Mouse (Mus musculus) gastrocnemius, adult 18-20 months (tissue): ENCODE results near the gene Zfp593. TPM values are rescaled to one million over a fixed set of nuclear protein-coding genes. Genes with fewer than 3 reads are reported as not detected.

ENCODE experiments used
- DNase-seq: peaks from one replicate; pipeline ENCODE4 v3.0.0; 2021; ENCODE audit warnings: low spot score
- total RNA-seq, 2 experiments: library from RNA; stranded (reverse); gene quantifications; 2 replicates each; pipeline ENCODE4 v1.2.3; 2021

Zfp593 gene
- total RNA-seq, 2 experiments from 2014 or later = 4.7 to 5.7 TPM

DNA sequence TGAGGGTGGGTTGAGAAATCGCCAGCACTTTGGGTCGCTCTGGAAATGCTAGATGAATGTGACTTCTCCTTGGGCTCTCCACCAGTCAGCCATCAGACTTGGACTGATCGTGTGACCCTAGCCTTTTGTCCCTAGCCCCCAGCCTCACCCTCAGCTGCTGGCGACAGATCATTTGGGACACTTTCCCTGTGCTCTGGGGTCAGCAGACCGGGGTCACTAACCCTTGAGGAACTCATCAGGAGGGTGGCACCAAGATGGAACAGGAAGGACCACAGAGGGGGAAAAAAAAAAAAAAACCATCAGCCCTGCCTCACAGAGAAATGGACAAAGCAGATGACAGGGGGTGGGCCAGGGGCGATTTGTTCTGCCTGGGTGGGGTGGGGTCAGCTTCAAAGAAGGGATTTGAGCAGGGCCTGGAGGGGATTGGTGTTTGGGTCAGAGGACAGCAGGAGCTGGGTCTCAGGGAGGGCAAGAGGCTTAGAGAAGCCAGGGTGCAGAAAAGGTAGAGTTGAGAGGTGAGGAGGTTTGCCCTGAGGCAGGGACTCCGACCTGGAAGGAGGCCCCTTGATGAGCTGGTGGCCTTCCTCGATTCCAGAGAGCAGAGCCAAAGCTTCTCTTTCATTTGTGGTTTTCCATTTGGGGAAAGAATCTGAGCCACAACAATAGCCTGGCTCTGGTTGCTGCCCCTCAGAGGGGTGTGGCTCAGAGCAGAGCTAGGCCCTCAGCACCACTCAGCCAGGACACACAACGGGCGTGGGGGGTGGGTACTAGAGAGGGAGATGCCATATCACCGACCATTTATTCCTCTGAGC is 12.0 kb upstream of the Zfp593 start:
- no peak for DNase-seq

DNA sequence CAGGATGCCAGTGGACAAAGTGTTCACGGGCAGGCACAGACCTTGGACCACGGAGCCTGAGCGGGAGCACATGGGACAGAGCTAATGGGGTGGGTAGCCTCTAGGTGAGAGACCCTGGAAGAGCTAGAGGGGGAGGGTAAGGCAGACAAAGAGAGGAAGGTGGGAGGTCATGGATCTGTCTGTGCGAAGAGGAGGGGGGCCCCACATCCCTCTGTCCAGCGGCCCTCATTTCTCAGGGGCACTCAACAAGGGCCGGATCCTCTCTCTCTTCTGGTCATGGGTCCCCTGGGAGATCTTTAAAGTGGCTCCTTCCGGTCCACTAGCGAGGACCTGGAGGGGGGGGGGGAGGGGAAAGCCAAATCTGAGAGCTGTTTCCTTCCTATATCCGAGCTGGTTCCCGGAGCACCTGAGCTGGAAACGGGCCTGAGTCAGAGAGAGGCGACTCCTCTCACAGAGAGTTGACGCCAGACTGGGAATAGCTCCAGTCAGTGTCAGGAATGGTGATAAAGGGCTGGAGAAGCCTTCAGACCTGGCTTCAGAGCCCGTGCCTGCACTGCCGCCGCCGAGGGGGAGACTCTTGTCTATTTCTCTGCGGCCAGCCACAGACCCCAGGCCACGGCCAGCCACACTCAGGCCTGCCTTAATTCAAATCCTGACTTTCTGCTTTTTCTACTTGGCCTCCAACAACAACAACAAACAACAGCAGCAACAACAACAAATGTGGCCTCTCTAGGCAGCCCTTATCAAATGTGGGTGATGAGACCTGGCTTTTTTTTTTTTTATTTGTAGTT is 11.2 kb upstream of the Zfp593 start:
- no peak for DNase-seq

DNA sequence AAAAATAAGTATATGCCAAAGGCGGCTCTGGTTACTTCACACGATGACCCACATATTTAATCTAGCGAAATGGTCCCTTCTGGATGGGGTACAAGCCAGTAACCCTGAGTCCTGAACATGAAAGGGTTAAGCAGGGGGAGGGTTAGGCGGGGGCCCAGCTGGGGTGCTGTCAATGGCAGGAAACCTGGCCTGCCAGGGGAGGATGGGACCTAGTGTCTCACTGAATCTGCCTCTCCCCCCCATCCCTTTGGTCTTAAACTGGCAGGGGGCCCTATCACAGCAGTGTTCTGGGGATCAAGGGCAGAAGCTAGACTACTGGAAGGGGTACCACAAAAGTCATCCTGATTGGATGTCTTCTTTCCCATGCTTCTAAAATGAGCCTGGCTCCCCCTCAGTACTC is 10.5 kb upstream of the Zfp593 start:
- no peak for DNase-seq

DNA sequence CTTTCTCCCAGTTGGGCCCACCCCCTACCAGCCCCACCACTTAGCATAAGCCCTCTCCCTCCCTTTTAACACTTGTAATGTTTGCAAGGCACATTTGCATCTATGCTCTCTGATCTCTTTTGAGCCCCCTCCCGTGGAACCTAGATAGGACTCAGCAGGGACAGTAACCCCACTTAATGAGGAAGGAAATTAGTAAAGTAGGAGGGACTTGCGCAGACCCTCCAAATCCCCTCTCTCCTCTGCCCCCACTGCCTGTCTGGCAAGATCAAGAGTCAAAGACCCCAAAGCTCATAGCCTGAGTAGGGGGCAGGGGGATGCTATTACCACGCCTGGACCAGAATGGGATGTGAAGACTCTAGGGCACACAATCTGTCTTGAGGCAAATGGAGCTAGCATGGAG is 9.4 kb upstream of the Zfp593 start:
- no peak for DNase-seq

DNA sequence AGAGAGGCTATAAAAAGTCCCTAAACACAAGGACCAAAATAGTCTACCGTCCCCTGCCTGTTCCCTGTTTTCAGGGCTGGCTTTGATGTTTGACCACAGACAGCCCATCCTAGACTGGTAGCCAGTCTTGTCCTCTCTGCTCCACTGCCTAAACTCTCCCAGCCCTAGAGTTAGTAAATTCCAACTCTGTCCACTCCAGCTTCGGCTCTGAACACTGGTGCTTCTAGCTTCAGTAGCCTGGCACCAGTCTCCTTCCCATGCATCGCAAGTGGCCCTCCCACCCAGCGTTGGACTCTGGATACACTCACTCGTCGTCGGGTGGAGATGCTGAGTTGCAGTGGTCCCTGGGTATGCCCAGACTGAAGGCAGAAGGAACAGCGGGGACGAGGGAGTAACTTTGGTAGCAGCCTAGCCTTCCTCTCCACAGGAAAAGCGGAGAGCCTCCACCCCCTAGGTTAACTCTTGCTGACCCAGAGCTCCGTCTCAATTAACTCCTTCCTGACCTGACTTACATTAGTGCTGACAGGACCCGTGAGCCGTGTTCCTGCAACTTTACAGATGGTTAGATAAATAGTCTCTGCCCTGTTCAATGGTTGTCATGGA is 8.4 kb upstream of the Zfp593 start, which contains the start of gene Grrp1:
Grrp1 (minus strand) TSS at position 385 of the 603 bp plus-strand sequence.
- DNase-seq = no peak

DNA sequence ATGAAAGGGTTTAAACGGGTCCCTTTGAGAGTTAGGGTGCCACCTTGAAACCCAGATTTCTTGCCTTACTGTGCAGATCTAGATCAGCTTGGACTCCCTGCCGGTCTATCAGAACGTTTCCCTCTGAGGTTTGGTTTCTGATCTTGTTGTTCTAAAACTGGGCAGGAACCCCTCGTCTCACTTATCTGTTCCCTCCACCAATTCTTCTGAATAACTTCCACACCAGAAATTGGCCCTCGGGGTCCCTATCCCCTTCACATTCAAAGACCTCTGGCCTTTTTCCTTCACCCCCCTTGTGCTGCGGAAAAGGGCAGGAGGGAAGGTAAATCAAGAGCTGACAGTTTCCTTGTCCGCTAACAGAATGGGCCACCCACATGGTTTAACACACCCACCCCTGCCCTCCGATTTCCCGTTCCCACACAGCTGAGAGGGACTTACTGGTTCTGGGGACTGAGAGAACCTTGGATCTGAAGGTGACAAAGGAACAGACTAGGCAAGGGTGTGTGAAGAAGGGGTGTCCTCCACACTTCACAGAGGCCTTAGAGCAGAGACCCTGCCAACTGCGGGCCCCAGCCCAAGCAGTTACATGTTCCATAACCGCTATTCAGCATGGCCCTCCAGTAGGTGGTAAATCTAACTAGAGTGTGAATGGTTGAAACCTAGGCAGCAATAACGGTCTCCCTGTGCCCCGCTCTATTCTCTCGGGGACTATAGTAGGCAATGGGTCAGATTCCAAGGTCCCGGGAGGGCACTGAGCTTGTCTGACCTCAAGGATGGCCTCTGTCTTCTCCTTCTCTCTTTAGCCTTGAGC is 7.7 kb upstream of the Zfp593 start:
- DNase-seq = no peak

DNA sequence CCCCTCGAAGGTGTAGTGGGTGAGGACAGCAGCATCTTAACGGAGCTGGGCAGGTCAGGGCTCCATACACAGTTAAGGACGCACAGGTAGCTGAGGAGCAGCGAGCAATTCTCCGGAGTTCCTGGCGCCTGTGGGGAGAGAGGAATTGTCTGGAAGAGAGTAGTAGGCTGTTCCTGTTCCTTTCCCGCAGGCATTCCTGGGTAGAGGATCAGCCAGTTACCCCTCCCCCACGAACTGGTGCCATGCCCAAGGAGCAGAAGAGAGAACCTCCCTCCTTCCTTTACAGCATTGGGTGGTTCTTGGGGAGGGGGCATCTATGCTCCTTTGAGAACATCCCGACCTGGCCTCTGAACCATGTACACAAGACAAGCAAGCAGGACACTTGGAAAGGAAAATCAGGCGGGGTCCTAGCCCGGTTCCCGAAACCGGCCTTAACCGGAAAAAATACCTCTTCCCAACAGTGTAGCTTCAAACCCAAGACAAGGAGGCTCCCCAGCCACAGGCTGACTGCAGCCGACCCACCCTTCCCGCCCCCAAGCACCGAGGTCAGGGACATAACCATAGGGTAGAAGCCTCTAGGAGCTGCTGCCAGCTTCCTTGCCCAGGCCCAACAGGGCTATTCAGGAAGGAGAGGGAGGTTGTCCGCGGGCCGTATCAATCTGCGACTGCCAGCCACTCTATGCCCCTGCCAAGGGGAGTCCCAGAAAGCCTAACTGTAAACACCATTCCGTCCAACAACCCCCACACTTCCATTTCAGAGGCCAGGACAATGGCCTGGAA is 6.9 kb upstream of the Zfp593 start:
- DNase-seq = no peak

DNA sequence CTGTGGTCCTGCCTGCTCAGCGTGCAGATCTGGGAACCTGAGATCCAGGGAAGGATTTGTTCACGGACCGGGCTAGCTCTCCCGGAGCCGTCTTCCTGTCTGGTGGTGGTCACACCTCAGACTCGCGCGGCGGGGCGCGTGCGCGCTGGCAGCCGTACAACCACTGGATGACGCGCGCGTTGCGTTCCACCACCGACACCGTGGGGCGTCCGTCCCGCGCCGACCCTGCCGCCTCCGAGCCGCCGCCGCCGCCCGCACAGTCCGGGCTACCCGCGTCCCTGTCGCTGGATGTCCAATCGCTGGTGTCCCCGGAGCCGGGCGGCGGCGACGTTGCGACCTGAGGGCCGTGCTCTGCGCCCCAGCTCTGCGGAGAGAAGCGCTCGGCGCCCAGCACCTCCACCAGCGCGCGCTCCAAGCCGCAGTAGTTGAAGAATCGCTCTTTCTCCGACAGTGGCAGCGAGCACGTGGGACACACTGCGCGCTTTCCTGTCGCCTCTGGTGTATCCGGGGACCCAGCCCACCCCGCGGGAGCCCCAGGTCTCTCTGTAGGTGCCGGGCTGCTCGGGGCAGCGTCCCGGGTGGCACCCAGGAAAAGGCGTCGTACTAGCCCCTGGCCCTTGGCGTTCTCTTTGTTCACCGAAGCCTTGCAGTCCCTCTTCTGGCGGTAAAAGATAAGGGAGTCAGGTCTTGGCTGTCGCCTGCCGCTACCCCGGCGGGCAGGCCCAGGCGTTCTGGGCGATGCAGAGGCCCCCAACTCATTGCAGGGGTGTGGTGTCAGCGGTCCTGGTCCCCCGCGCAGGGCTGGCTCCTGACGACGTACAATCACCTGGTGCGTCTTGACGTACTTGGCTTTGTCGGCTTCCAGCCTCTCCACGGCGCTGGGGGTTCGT is 6.1 kb upstream of the Zfp593 start:
- no peak for DNase-seq

DNA sequence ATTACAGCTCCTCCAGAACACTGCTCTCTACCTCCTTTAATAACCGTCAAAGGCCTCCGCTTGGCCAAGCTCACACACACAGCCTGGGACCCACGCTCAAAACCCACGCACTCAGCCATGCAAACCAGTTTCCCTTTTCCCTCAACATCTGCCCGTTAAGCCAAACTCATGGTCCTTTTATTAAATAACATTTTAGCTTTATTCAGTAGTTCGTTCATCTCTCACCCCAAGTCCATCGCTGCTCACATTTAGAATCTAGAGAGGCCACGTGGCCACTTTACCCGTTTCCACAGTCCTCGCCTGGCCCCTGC is 5.5 kb upstream of the Zfp593 start:
- no peak for DNase-seq

DNA sequence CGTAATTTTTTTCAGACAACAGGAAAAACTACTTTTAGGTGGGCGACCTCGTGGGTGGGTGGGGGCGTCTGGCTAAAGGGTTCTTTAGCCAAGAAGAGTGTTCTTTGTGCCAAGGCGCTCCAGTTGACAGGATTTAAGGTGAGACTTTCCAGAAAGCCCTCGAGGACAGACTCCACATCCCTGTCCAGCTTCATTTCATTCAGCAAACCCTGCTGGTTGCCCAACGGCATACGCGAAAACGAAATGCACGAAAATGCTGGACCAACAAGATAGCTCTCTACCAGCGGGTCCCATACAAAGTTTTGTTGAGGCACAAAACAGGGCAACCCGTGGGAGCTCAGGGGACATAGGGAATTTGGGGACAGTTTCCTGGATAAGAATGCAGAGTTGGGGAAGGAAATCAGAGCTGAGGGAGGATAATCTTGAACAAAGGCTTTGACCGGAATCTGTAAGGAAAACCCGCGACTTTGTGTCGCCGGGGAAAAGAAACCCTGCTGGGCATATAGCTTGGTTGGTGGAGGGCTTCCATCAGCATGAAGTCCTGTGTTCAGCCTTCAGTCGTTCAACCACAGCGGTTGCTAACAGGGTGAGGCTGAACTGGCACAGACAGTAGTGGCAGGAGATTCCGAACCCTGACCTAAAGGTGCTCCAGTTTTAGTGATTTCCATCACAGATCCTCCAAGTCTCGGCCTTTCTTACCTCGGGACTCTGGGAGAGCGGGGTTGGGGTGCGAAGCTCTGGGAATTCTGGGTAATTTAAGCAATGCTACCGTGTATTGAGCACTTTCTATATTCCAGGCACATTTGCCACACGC is 4.9 kb upstream of the Zfp593 start:
- DNase-seq = no peak

DNA sequence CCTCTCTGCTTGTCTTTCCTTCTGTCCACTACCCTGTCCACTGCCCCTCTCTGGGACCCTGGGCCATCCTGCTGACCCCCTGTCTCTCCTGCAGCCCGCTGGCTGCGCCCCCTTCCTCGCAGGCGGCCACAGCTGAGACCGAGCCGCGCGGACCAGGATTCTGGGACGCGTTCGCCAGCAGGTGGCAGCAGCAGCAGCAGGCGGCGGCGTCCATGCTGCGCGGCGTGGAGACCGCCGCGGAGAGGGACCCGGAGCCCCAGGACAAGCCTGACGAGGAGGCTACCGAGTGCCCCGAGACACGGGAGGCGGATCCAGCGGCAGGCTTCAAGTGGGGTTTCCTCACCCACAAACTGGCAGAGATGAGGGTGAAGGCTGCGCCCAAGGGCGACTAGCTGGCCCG is 4.3 kb upstream of the Zfp593 start:
- DNase-seq = peak; percentile 65

DNA sequence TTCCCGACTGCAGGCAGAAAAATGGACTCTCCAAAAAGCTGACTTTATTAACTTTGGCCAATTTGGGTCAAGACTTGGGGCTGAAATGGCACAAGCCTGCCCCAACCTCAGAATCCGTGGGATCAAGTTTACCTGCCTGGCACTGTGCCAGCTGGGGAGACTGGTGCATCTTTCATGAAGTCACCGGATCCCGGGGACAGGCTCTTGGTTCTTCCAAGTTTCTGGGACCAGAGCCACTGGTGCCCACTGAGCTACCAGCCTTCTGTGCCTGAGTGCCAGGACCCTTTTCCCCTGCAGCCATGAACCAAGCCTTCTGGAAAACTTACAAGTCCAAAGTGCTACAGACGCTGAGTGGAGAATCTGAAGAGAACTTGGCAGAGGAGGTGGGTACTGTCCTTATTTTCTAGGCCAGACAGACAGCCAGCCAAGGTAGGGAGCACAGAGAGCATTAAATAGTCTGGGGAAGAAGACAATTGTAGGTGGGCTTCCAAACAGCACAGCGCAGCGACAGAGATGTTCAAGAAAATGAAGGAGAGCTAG is 1.4 kb upstream of the Zfp593 start, which contains the start of gene Gm30191:
Gm30191 (plus strand) TSS at position 217 of the 540 bp plus-strand sequence.
- no peak for DNase-seq

DNA sequence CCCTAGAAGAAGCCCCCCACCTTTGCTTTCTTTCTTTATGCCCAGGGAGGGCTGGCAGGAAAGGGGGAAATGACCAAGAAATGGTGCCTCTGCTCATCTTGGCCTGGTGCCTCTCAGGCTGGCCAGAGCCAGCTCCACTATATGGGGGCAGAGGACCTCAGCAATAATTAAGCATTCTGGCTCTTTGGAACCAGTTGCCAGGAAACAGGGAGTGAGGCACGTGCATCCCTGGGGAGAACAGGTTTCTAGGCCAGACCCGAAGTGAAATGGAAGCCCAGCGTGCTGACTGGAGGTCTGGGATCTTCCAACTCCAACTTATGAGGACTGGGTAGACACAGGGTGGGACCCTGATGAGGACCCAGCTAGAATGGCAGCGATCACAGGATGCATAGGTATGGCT is 864 bp upstream of the Zfp593 start:
- no peak for DNase-seq

DNA sequence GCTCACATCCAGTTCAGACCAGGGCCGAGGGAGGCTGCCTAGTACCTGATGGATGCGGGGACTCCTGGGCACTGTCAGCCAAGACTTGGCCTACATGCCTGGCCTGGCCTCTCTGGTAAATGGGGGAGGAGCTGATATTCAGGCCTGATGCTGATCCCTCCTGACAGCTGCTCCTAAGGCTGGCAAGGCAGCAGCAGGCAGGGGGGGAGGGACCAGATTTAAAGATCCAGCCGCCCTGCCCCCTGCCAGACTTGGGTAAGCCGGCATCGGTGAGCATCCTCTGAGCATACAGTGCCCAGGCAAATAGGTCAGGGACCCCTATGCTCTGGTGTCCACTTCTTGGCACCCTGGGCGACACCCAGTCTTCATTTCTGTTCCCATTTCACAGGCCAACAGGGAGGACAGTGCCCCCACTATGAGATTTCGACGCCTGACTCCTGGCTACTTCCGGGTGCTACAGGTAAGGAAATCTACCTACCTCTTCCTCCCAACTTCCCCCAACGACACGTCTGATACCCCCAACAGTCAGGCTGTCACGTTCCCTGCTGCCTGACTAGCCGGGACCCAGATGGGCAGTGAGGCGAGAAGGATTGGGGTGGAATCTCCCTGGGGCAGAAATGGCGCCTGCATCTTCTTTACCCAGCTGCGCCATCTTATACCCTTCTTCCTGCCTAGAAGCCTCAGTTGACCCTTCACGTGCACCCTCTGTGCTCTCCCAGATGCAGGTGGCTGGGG is 1.7 kb downstream of the Zfp593 start, which contains the start of gene E130218I03Rik:
E130218I03Rik (plus strand) TSS at position 147 of the 735 bp plus-strand sequence.
- no peak for DNase-seq

DNA sequence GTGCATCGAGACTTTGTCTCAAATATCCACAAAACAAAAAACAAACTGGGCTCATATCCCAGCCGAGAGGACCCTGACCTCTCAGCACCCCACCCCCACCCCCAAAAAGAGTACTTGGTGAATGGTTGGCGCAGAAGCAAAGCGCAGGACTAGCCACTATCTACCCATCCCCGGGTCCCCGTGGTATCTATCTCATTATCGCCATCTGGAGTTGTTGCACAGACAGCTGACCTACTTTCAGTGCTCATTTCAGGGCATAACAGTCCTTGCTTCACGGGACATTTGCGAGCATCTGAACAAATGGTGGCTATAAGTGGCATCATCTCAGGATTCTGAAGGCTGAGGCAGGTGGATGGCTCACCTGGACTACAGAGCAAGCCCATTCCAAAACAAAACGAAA is 6.7 kb downstream of the Zfp593 start:
- DNase-seq = no peak

DNA sequence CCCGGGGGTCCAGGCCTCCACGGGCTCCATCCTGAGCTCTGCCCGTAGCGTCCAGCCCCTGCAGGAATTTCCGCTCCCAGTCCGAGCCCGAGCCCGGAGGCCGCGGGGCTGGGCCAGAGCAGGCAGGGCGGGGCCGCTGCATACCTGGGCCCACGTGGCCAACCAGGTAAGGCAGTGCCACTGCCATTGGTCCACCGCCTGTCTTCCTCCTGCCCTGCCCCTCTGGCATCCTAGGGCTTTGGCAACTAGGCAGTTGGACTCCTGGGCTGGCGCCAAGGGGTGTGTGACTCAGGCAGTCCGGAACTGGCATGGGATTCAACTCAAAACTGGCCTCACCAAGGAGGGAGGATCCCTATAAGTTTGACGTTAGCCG is 7.1 kb downstream of the Zfp593 start, which contains the start of gene Cnksr1:
Cnksr1 (minus strand) TSS at position 121 of the 373 bp plus-strand sequence.
- peak; percentile 90 for DNase-seq

DNA sequence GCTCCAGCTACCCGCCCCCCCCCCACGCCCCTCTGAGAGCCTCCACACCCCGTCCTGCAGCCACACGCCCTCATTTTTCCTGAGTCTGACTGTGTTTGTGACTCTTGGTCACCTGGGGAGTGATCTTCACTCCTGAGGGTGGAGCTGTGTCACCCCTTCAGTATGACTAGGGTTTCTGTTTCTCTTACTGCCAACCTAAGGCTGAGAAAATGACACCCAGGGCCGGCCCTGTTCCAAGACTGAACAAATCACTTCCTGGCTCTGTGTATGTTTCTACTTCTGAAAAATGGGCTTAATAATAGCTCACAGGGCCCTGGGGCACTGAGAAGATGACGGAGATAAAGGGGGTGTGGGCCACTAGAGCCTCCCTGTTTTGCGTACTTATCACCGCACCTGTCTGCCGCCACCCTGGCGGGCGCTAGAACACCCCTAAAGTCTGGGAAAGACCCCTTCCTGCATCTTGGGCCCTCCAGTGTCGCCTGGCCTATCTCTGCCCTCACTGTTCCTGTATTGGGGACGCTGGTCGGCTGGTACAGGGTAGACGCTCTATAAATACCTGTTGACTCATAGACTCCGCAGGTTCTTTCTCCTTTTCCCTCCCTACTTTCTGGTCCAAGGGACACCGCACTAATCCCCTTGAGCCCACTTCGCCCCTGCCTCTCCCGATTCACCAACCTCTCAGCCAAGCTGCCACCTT is 7.7 kb downstream of the Zfp593 start:
- peak; percentile 75 for DNase-seq
